Mouse (Mus musculus) megakaryocyte-erythroid progenitor cell, adult 5-6 weeks (primary cell): ENCODE results near the gene C1ql1. TPM values are rescaled to one million over a fixed set of nuclear protein-coding genes. Genes with fewer than 3 reads are reported as not detected.
A peak's percentile ranks its signal among the peaks of the same experiment; 100 is the strongest.
"Not testable (repeated sequence)": the region's sequence is repeated elsewhere in the genome, so short reads cannot be mapped to it uniquely, and the experiment has no call there.

Experiments
- ATAC-seq: replicated peaks from 2 replicates; pipeline ENCODE4 v1.8.0; 2016; ENCODE audit warnings: mild to moderate bottlenecking, inconsistent platforms; ENCODE audit not compliant: severe bottlenecking, poor library complexity, low FRiP score, low TSS enrichment
- total RNA-seq, 2 experiments: library from RNA; stranded (forward) in 1 of 2; stranded (reverse) in 1 of 2; fragments of 200-1000, 215-1000 nt in 1 of 2; fragments of >200 nt in 1 of 2; fragmentation: Nextera tagmentation in 1 of 2; gene quantifications; 2 replicates each; pipeline ENCODE4 v1.2.3; 2014 to 2017

Gene C1ql1
- total RNA-seq (2014; fragmentation: Nextera tagmentation) (not detected in 2 replicates), total RNA-seq (2017) (not detected in 2 replicates)

- peak; percentile 93 for ATAC-seq
Observed at GRCm38 (mm10) chr11:102946265-102946991, at the start of gene C1ql1. C1ql1 (minus strand) TSS chr11:102946688.

DNA sequence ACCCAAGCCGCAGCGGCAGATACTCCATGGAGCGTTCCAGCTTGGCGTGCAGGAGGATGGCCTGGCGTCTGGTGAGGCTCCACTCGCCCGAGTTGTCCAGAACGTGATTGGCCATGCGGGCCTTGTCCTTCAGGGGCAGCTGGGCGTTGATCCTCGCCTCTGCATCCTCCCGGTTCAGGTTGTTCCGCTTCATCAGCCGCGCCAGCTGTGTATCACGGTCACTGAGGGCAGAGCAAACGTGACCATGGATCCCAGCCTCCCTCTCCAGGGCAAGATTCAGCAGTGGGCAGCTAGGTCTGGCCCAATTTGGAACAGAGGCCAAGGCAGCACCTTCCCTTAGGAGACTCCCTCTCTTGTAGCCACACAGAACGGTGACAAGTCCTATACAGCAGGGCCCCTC lies 48.5 kb upstream of the C1ql1 start:
- no peak for ATAC-seq

GRCm38 (mm10) chr11:102993420-102994029 lies 47.0 kb upstream of the C1ql1 start:
- ATAC-seq = no peak

- peak; percentile 57 for ATAC-seq
Observed at GRCm38 (mm10) chr11:102992940-102993339, 46.5 kb upstream of the C1ql1 start.

- no peak for ATAC-seq
Observed at GRCm38 (mm10) chr11:102991681-102992080, 45.2 kb upstream of the C1ql1 start.

DNA sequence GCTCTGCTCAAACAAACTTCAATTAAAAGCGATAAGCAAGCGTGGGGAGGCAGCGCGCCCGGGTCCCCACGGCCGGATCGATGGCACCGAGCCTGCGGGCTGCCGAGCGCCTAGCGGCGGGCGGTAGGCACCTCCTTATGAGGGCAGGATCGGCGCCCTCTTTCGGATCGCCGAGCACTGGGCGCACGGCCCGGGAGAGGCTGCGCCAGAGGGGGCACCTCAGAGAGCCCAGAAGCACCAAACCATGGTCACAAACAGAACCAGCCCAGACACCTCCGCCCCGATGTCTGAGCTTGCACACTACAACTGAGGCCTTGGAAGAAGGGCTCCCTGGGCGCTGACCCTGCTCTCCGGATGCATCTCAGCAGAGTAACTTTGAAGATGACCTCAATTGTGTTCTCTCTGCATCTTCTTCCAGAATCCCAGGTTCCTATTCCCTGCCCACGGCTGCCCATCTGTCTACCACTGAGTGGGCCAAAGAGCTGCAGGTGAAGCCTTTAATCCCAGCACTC lies 43.7 kb upstream of the C1ql1 start:
- ATAC-seq = peak; percentile 69

DNA sequence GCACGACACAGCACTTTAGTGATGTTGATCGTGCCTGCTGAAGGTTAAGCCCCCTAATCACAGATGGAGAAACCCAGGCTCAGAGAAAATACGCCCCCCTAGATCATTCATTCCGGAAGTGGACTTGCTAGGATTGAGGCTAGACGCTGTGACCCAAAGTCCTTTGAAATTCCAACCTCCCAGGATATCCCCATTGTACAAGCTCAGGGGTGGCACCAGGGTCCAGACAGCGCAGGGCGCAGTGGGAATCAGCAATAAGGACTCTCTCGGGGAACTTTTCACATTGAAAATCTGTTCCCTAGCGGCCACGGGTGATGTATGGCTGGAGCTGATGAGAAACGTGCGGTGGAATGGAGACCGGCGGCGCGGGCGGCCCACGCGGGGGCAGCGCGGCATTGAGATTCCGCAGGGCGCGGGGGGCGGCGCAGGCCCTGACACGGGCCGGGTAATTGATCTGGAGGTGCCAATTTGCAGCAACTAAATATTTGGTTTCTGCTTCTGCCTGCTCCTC lies 43.2 kb upstream of the C1ql1 start:
- ATAC-seq = no peak

DNA sequence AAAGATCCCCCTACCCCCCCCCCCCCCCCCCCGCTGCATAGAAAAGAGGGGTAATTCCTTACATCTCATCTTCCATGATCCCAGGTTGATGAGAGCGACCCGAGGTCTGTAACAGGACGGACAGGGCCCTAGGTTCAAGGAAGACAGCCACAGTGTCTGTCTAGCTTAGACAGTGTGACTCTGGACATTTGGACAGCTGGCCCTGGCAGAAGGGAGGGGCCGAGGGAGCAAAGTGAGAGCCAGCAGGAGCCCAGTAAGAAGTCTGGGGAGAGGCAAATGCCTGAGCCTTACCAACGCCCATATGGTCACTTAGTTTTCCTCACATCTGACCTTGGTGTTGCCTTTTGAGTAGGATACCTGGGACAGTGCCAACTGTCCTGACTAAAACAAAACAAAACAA lies 38.7 kb upstream of the C1ql1 start:
- no peak for ATAC-seq

DNA sequence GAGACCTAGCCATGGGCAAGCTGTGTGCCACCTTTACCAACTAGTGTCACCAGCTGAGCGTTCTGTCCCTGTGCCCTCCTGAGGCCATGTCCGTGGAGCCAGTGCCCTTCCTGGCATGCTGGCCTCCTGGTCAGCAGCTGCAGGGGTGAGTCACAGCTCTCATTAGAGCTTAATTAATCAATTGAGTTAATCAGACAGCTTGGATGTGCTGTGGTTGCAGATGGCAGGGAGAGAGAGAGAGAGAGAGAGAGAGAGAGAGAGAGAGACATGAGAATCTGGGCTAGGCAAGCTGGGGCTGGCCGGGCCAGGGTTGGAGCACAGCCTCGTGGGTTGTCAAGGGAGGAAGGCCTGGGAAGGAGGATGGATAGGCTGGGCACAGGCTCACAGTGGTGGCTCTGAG lies 38.1 kb upstream of the C1ql1 start:
- ATAC-seq = no peak

DNA sequence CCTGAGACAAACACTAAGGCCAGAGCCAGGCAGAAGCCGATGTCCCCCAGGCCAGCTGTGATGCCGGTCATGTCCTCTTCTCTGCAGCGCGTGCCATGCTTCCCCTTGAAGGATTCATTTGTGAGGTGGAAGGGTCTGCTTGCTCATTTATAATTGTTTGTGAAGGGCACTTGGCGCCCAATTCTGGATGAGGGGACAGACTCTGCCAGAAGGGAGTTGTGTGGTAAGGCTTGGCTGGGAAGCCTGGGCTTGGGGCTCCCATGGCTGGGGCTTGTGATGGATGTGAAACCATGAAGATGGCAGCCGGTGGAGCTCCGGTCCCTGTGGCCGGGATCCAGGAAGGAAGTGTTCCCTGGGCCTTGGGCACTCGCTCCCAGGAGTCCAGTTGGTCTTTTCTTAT lies 37.6 kb upstream of the C1ql1 start:
- ATAC-seq = no peak

DNA sequence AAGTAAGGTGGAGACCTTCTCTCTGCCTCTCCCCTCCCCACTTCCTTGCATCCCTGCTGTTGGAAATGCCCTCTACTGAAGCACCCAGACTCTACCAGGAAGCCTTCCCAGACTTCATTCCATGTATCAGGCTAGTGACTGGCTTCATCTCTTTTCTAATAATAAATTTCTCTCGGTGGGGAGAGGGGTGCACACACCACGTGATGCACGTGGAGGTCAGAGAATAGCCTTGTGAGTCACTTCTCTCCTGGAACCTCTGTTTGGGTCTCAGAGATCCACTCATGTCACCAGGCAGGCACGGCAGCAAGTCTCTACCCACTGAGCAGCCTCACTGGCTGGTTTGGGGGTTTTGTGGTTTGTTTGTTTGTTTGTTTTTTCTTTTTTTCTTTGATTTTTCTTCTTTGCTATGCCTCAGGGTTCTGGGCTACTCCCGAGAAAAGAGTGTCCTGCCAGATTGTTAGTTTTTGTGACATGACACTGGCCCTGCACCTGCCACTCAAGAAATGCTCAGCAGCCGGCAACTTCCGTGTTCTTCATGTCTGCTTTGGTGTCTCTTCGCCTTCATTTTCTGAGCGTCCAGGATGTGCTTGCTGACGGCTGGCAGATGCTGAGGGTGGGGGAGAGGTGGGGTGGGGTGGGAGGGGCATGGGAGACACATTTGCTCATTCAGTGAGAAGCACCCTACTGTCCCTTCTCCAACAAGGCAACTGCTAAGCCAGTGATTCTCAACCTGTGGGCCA lies 34.8 kb upstream of the C1ql1 start:
- ATAC-seq = no peak

DNA sequence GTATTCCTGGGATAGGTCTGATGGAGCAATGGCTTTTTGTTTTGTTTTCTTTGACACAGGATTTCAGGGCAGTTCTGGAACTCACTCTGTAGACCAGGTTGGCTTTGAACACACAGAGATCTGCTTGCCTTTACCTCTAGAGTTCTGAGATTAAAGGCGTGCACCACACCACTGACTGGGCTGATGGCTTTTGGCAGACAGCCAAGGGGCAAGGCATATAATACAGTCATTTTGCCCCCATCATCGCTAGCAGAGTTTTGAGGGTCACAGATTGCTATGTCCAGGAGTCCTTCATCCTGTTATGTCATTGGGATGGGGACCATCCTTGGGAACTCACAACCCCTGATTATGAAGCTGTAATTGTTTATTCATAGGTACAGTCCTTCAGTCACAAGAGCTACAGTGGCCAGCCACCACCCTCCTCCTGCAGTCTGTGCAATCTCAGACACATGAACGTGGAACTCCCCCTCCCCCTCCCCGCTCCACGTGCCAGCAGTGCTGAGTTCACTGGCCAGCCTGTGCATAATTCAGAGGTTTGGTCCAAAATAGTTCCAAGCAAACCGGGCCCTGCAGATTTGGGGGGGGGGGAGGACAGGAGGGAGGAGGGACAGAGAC lies 31.7 kb upstream of the C1ql1 start:
- ATAC-seq = no peak

GRCm38 (mm10) chr11:102975966-102976365 lies 29.5 kb upstream of the C1ql1 start:
- not testable (repeated sequence) for ATAC-seq

- no peak for ATAC-seq
Observed at GRCm38 (mm10) chr11:102972326-102972725, 25.8 kb upstream of the C1ql1 start.

- no peak for ATAC-seq
Observed at GRCm38 (mm10) chr11:102971604-102972003, 25.1 kb upstream of the C1ql1 start.

GRCm38 (mm10) chr11:102964547-102965091 lies 18.1 kb upstream of the C1ql1 start:
- no peak for ATAC-seq

DNA sequence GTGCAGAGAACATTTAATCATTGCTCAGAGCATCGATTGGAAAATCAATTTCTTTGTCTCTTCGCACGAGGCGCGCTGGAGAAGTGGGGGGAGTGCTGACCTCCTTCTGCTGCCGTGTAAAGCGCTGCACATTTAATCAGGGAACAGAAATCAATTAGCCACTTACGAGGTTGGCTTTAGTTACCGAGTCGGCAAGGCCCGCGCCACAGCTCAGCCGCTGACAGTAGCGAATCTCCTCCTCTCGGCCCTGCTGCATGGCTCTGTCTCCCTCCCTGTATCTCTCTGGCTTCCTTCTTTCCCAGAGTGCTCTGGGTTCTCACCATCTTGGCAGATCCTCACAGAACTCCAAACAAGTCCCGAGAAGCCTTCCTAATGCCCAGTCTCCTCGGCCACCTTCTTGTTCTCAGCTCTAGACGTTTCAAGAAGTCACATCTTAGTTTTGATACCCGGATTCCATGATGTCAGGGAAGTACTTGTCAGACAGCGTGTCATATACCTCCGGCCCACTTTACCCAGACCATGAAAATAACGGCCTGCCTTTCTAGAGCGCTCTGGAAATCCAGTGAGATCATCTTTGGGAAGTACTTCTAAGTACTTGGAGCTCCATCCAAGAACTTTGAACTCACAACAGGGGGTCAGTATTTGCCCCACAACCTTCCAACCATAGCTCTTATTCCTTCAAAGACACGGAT lies 17.5 kb upstream of the C1ql1 start:
- no peak for ATAC-seq

GRCm38 (mm10) chr11:102963246-102963854 lies 16.9 kb upstream of the C1ql1 start:
- ATAC-seq = no peak
